Mouse (Mus musculus) testis, adult 2 months (tissue): ENCODE measurements around the gene Gm3952. TPM values are rescaled to one million over a fixed set of nuclear protein-coding genes. Genes with fewer than 3 reads are reported as not detected.

Source experiments
- H3K27ac ChIP-seq: fragments of 200-500 bp; 2 replicates; pipeline ENCODE4 v1.5.1; 2012; ENCODE audit warnings: low read depth, low read length; ENCODE audit not compliant: control insufficient read depth, insufficient read depth
- H3K27me3 ChIP-seq: fragments of 200-500 bp; 2 replicates; pipeline ENCODE4 v1.6.1; 2012; ENCODE audit warnings: mild to moderate bottlenecking, low read length, moderate library complexity; ENCODE audit not compliant: control insufficient read depth, insufficient read depth
- H3K36me3 ChIP-seq: fragments of 200-500 bp; 2 replicates; pipeline ENCODE4 v1.6.1; 2012; ENCODE audit warnings: mild to moderate bottlenecking, low read length; ENCODE audit not compliant: control insufficient read depth, insufficient read depth
- H3K4me1 ChIP-seq: fragments of 200-500 bp; 2 replicates; pipeline ENCODE4 v1.6.1; 2012; ENCODE audit warnings: low read length; ENCODE audit not compliant: control insufficient read depth, insufficient read depth
- H3K4me3 ChIP-seq: fragments of 200-500 bp; 2 replicates; pipeline ENCODE4 v1.5.1; 2012; ENCODE audit warnings: low read depth, mild to moderate bottlenecking, low read length, moderate library complexity, mixed read lengths; ENCODE audit not compliant: control insufficient read depth
- CTCF ChIP-seq: fragments of 200-500 bp; IDR thresholded peaks from 2 replicates; pipeline ENCODE4 v1.5.1; 2012; ENCODE audit warnings: low read depth, mild to moderate bottlenecking, inconsistent platforms, low read length, moderate library complexity; ENCODE audit not compliant: control insufficient read depth, insufficient read depth, insufficient replicate concordance
- POLR2A ChIP-seq: fragments of 200-500 bp; IDR thresholded peaks from 2 replicates; pipeline ENCODE4 v1.6.1; 2012; ENCODE audit warnings: low read depth, mild to moderate bottlenecking, inconsistent platforms, low read length, moderate library complexity; ENCODE audit not compliant: control insufficient read depth
- polyA plus RNA-seq: library from polyadenylated mRNA; depleted of rRNA; stranded (reverse); fragments of >200 nt; gene quantifications from 2 replicates; pipeline ENCODE4 v1.2.3, GENCODE M21; 2012; rRNA removed

Gene Gm3952
- polyA plus RNA-seq, 1 experiment = 3.4 TPM

- H3K27me3 ChIP-seq = no peaks in the 10 kb centered on the region
- no peak for TF ChIP-seq POLR2A
- no peak for TF ChIP-seq CTCF
- H3K4me1 ChIP-seq = no peaks in the 10 kb centered on the region
- H3K27ac ChIP-seq = no peak overlapping the region
- H3K36me3 ChIP-seq = peaks cover 2% of the 10 kb centered on the region
- no peak overlapping the region for H3K4me3 ChIP-seq
Measured at GRCm38 (mm10) chr8:128716184-128716583, 82.3 kb downstream of the Gm3952 start.

DNA sequence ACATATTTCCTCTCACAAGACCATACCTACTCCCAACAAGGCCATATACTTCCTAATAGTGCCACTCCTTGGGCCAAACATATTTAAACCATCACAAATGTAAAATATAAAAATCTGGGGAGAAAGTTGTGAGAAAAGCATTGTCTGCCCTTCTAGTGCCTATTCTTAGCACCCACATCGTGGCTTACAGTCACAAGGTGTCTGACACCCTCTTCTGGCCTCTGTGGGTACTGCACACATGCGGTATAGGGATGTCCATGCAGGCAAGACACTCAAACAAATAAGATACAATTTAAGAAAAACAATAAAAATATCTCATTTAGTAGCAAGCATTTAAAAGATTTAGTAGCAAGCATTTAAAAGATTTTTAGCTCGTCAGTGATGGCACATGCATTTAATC lies 89.2 kb downstream of the Gm3952 start:
- H3K36me3 ChIP-seq = peaks cover 2% of the 10 kb centered on the region
- no peaks in the 10 kb centered on the region for H3K27me3 ChIP-seq
- H3K4me1 ChIP-seq = no peaks in the 10 kb centered on the region
- TF ChIP-seq CTCF (peak; percentile 63; the same call in 1 of the 2 replicates), POLR2A (no peak)
- no peak overlapping the region for H3K4me3 ChIP-seq
- H3K27ac ChIP-seq = no peak overlapping the region

DNA sequence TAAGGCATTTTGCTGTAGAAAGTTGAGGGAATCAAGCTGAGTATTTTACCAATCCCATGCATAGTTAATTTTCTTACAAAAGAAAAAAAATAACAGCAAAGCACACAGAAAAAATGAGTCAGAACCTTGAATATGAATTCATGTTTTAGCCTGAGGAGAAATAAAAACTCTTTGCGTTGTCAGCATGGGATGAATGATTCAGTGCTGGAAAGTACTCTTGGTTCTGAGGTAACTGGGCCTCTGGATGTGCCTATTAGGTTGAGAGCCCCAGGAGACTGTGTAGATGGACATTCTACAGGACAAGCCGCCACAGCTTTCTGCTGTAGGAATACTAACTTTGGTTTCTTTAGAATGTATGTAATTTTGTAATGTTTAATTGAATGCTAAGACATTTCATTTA lies 93.7 kb downstream of the Gm3952 start:
- no peak for TF ChIP-seq POLR2A
- no peak for TF ChIP-seq CTCF
- Histone ChIP-seq H3K4me3 (no peak overlapping the region), H3K27ac (no peak overlapping the region), H3K27me3 (no peaks in the 10 kb centered on the region), H3K4me1 (no peaks in the 10 kb centered on the region), H3K36me3 (no peaks in the 10 kb centered on the region)

DNA sequence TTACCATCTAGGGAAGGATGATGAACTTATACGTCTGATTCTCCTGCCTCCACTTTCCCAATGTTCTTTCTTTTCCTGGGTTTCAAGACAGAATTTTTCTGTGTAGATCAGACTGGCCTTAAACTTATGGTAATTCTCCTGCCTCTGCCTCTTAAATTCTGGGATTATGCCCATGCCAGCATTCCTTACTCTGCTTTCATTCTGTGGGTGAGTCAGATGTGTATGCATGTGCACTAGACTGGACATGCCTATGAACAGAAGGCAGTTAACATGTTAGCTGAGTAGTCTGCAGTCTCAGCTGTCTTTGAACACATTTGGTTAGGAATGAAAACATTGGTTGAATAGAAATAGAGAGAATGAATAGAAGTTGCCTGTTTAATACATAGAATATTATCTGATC lies 94.1 kb downstream of the Gm3952 start:
- no peak overlapping the region for H3K4me3 ChIP-seq

GRCm38 (mm10) chr8:128697945-128698344 lies 100.5 kb downstream of the Gm3952 start:
- TF ChIP-seq POLR2A = no peak
- TF ChIP-seq CTCF = no peak
- Histone ChIP-seq H3K4me1 (no peaks in the 10 kb centered on the region), H3K27me3 (no peaks in the 10 kb centered on the region)

More for the DNA sequence above, 94.1 kb downstream of the Gm3952 start:
- Histone ChIP-seq H3K27ac (no peak overlapping the region), H3K36me3 (no peaks in the 10 kb centered on the region), H3K27me3 (no peaks in the 10 kb centered on the region), H3K4me1 (no peaks in the 10 kb centered on the region)
- TF ChIP-seq POLR2A = no peak
- TF ChIP-seq CTCF = no peak

GRCm38 (mm10) chr8:128696701-128697397 lies 101.6 kb downstream of the Gm3952 start:
- H3K27ac ChIP-seq = no peak overlapping the region

More at GRCm38 (mm10) chr8:128697945-128698344, 100.5 kb downstream of the Gm3952 start:
- Histone ChIP-seq H3K36me3 (no peaks in the 10 kb centered on the region), H3K4me3 (no peak overlapping the region), H3K27ac (no peak overlapping the region)

More at GRCm38 (mm10) chr8:128696701-128697397, 101.6 kb downstream of the Gm3952 start:
- no peak overlapping the region for H3K4me3 ChIP-seq
- no peak for TF ChIP-seq CTCF
- no peak for TF ChIP-seq POLR2A
- H3K36me3 ChIP-seq = no peaks in the 10 kb centered on the region
- H3K4me1 ChIP-seq = no peaks in the 10 kb centered on the region
- no peaks in the 10 kb centered on the region for H3K27me3 ChIP-seq

Other genes with a start within 250 kb of the Gm3952 start
- 8.2 and 9.6 TPM in 2 replicates for gene Itgb1, start 113.0 kb downstream of the Gm3952 start, polyA plus RNA-seq